Mouse (Mus musculus) ovary, adult 18-20 months (tissue): Measurements from ENCODE around the gene Gm30737.
"Not testable (repeated sequence)": the region's sequence is repeated elsewhere in the genome, so short reads cannot be mapped to it uniquely, and the experiment has no call there.

Source experiments
- DNase-seq: peaks from one replicate; pipeline ENCODE4 v3.0.0; 2022; ENCODE audit warnings: low spot score, mixed read lengths

The Gm30737 gene

DNA sequence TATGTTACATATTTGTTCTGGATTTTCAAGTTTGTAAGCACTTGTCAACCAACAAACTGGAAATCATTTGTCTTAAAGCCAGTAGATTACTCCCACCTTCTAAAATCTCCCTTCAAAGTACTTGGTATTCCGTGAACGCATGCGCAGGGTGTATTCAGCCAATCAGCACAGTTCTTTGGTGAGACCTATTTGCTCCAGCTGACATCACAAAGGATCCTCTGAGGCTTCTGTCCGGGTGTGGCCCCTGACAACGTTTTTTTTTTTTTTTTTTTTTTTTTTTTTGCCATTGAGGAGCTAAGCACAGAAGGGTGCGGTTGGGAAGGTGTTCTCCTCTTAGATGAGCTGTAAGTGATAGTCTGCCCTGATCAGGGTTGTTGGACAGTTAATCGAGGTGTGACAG lies at the start of gene Gm30737:
TSS of gene Gm30737 (plus strand) at position 301 of the 400 bp plus-strand sequence.
- not testable (repeated sequence) for DNase-seq
